Mouse (Mus musculus) forebrain, embryonic 11.5 days (tissue): ENCODE data around the gene Klrb1b. TPM values are rescaled to one million over a fixed set of nuclear protein-coding genes. Genes with fewer than 3 reads are reported as not detected.

Experiments
- ATAC-seq: fragments of 200-750 bp; cut with Nextera tagmentation; replicated peaks from 2 replicates; pipeline ENCODE4 v1.8.0; 2017; ENCODE audit warnings: moderate TSS enrichment; ENCODE audit not compliant: low FRiP score
- DNase-seq: peaks from one replicate; pipeline ENCODE4 v3.0.0-alpha.2; 2017; ENCODE audit warnings: low spot score
- H3K27ac ChIP-seq: fragments of 300-500 bp; sonication (generic); 2 replicates; pipeline ENCODE4 v1.5.1; 2014; ENCODE audit warnings: low read depth, low read length
- H3K27me3 ChIP-seq: fragments of 300-500 bp; sonication (generic); 2 replicates; pipeline ENCODE4 v1.6.1; 2014; ENCODE audit warnings: mild to moderate bottlenecking, low read length, mixed read lengths; ENCODE audit not compliant: control insufficient read depth, insufficient read depth
- H3K36me3 ChIP-seq: fragments of 300-500 bp; sonication (generic); 2 replicates; pipeline ENCODE4 v1.6.1; 2014; ENCODE audit warnings: mild to moderate bottlenecking, low read length, moderate library complexity, mixed read lengths; ENCODE audit not compliant: control insufficient read depth, insufficient read depth
- H3K4me1 ChIP-seq: fragments of 300-500 bp; sonication (generic); replicated peaks from 2 replicates; pipeline ENCODE4 v1.6.1; 2014; ENCODE audit warnings: low read length, mixed read lengths; ENCODE audit not compliant: control insufficient read depth, insufficient read depth
- H3K4me2 ChIP-seq: fragments of 300-500 bp; sonication (generic); 2 replicates; pipeline ENCODE4 v1.6.1; 2014; ENCODE audit warnings: low read depth, mild to moderate bottlenecking, low read length, moderate library complexity, mixed read lengths; ENCODE audit not compliant: severe bottlenecking
- H3K4me3 ChIP-seq: fragments of 300-500 bp; sonication (generic); 2 replicates; pipeline ENCODE4 v1.5.1; 2014; ENCODE audit warnings: low read depth, low read length
- H3K9ac ChIP-seq: fragments of 300-500 bp; sonication (generic); 2 replicates; pipeline ENCODE4 v1.6.1; 2014; ENCODE audit warnings: low read length
- H3K9me3 ChIP-seq: fragments of 300-500 bp; sonication (generic); 2 replicates; pipeline ENCODE4 v1.6.1; 2016; ENCODE audit warnings: low read length, mixed read lengths; ENCODE audit not compliant: control insufficient read depth
- whole genome bisulfite sequencing: fragments of 180-500 bp; shearing (Covaris S2); extraction: QIAGEN DNeasy Blood & Tissue Kit; methylation state at CpG from one replicate; pipeline ENCODE4 v1.1.7; 2014; 5-methylcytosine and 5-hydroxymethylcytosine counted together
- polyA plus RNA-seq: library from polyadenylated mRNA; unstranded; fragments of >200 nt; fragmentation: Nextera tagmentation; extraction: Ambion mirVana; gene quantifications from 2 replicates; pipeline ENCODE4 v1.2.1, GENCODE M21; 2014

Klrb1b gene
- polyA plus RNA-seq = not detected in 2 replicates

- H3K4me2 ChIP-seq = no peak within 1 kb of the TSS
- WGBS = 86% methylated on average over 6 of the region's 6 CpGs
- H3K9me3 ChIP-seq = no peaks in the 10 kb centered on the region
- H3K36me3 ChIP-seq = no peaks in the 10 kb centered on the region
- DNase-seq (no peak), ATAC-seq (no peak)
- no peaks in the 10 kb centered on the region for H3K4me1 ChIP-seq
- H3K4me3 ChIP-seq = no peak within 1 kb of the TSS
- no peak within 1 kb of the TSS for H3K9ac ChIP-seq
- no peak within 1 kb of the TSS for H3K27ac ChIP-seq
- H3K27me3 ChIP-seq = no peaks in the 10 kb centered on the region
Measured at GRCm38 (mm10) chr6:128826132-128826531, at the start of gene Klrb1b, which contains the start of gene Gm44511. TSS of gene Klrb1b (minus strand) at chr6:128826331. TSS of gene Gm44511 (minus strand) at chr6:128826315.

GRCm38 (mm10) chr6:128871910-128872610, 45.9 kb upstream of the Klrb1b start:
- H3K27me3 ChIP-seq = no peaks in the 10 kb centered on the region
- no peak overlapping the region for H3K27ac ChIP-seq
- H3K4me1 ChIP-seq = no peaks in the 10 kb centered on the region
- H3K36me3 ChIP-seq = no peaks in the 10 kb centered on the region
- H3K9me3 ChIP-seq = no peaks in the 10 kb centered on the region
- WGBS = 93% methylated on average over 1 of the region's 1 CpGs
- no peak overlapping the region for H3K9ac ChIP-seq
- DNase-seq = no peak
- H3K4me3 ChIP-seq = no peak overlapping the region
- H3K4me2 ChIP-seq = no peak overlapping the region
- no peak for ATAC-seq

GRCm38 (mm10) chr6:128868861-128869260, 42.7 kb upstream of the Klrb1b start:
- 9% methylated on average over 3 of the region's 3 CpGs for WGBS
- Histone ChIP-seq H3K27ac (no peak overlapping the region), H3K27me3 (no peaks in the 10 kb centered on the region), H3K9ac (no peak overlapping the region), H3K4me1 (no peaks in the 10 kb centered on the region), H3K4me3 (no peak overlapping the region), H3K36me3 (no peaks in the 10 kb centered on the region), H3K9me3 (no peaks in the 10 kb centered on the region), H3K4me2 (no peak overlapping the region)
- DNase-seq = no peak
- no peak for ATAC-seq

- no peaks in the 10 kb centered on the region for H3K36me3 ChIP-seq
- DNase-seq (no peak), ATAC-seq (no peak)
- H3K27me3 ChIP-seq = no peaks in the 10 kb centered on the region
- H3K4me2 ChIP-seq = no peak overlapping the region
- no peaks in the 10 kb centered on the region for H3K9me3 ChIP-seq
- H3K27ac ChIP-seq = no peak overlapping the region
- 83% methylated on average over 2 of the region's 2 CpGs for WGBS
- no peaks in the 10 kb centered on the region for H3K4me1 ChIP-seq
- H3K9ac ChIP-seq = no peak overlapping the region
- H3K4me3 ChIP-seq = no peak overlapping the region
Measured at GRCm38 (mm10) chr6:128857976-128858375, 31.8 kb upstream of the Klrb1b start.

- Histone ChIP-seq H3K9me3 (no peaks in the 10 kb centered on the region), H3K27ac (no peak overlapping the region), H3K27me3 (no peaks in the 10 kb centered on the region), H3K9ac (no peak overlapping the region), H3K4me1 (no peaks in the 10 kb centered on the region), H3K4me2 (no peak overlapping the region), H3K36me3 (no peaks in the 10 kb centered on the region), H3K4me3 (no peak overlapping the region)
- WGBS = 86% methylated on average over 5 of the region's 5 CpGs
- DNase-seq (no peak), ATAC-seq (no peak)
Measured at GRCm38 (mm10) chr6:128856250-128856649, 30.1 kb upstream of the Klrb1b start.

GRCm38 (mm10) chr6:128855477-128855876, 29.3 kb upstream of the Klrb1b start:
- Histone ChIP-seq H3K4me1 (no peaks in the 10 kb centered on the region), H3K36me3 (no peaks in the 10 kb centered on the region), H3K9ac (no peak overlapping the region), H3K27ac (no peak overlapping the region), H3K27me3 (no peaks in the 10 kb centered on the region), H3K9me3 (no peaks in the 10 kb centered on the region), H3K4me2 (no peak overlapping the region), H3K4me3 (no peak overlapping the region)
- ATAC-seq (no peak), DNase-seq (no peak)
- 78% methylated on average over 1 of the region's 1 CpGs for WGBS

- Histone ChIP-seq H3K4me2 (no peak overlapping the region), H3K27ac (no peak overlapping the region), H3K36me3 (no peaks in the 10 kb centered on the region), H3K4me3 (no peak overlapping the region), H3K27me3 (no peaks in the 10 kb centered on the region), H3K9ac (no peak overlapping the region), H3K4me1 (no peaks in the 10 kb centered on the region), H3K9me3 (no peaks in the 10 kb centered on the region)
- ATAC-seq (no peak), DNase-seq (no peak)
- WGBS = 98% methylated on average over 3 of the region's 3 CpGs
Measured at GRCm38 (mm10) chr6:128854895-128855294, 28.8 kb upstream of the Klrb1b start.

- ATAC-seq = peak; percentile 84
- no peaks in the 10 kb centered on the region for H3K4me1 ChIP-seq
- no peak overlapping the region for H3K27ac ChIP-seq
- H3K4me3 ChIP-seq = no peak overlapping the region
- H3K36me3 ChIP-seq = no peaks in the 10 kb centered on the region
- no peaks in the 10 kb centered on the region for H3K27me3 ChIP-seq
- DNase-seq = peak; percentile 68
- H3K9me3 ChIP-seq = no peaks in the 10 kb centered on the region
- no peak overlapping the region for H3K4me2 ChIP-seq
- WGBS = 42% methylated on average over 12 of the region's 12 CpGs
- no peak overlapping the region; the same call in 1 of the 2 replicates for H3K9ac ChIP-seq
Measured at GRCm38 (mm10) chr6:128854024-128854820, 28.1 kb upstream of the Klrb1b start.
